ENCODE assay signal across 8 mouse cellular contexts in the genomic region with DNA sequence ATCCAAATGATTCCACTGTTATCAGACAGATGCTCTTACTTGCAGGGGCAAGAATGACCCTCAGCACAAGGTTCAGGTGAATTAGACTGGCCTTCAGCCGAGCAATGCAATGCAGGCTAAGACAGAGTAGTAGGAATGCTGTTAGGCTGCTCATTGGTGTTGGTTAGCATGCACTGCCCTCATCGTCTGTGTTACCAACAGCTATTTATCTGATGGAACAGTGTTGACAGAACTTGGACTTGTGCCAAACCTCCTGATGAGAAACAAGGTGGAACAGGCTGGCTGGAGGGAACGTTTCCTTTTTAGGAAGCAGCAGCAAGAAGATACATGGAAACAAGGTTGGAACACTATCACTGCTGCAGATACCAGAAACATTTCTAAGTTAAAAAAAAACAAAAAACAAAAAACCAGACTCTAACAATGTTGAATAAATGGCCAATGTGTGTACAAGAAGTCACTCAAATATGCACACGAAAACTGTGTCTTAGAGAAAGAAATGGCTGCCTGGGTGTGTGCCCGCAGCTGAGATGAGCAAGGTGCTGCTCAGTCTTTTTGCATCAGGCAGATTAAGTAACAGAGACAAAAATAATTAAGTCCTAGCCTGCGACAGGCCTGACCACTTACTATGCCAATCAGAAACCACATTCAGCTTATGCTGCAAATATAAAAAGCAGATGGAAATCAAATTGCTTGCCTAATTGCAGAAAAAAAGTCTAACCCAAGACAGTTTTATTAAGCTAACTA.
DNase-seq lines count a peak whose midpoint lies in the region; ATAC-seq and TF ChIP-seq lines count a peak whose summit lies in the region.

No protein-coding gene starts in this region.

- H3K4me3 ChIP-seq in liver, adult 2 months (ENCODE audit: insufficient read depth, low read depth, low read length), result no peak overlapping the region
- H3K4me3 ChIP-seq in liver, embryonic 11.5 days (ENCODE audit: low read depth, low read length), result no peak overlapping the region
- no peak overlapping the region for H3K4me3 ChIP-seq in forebrain, embryonic 13.5 days
- no peak overlapping the region for H3K4me3 ChIP-seq in intestine, embryonic 15.5 days (replicated peaks)
- H3K4me3 ChIP-seq in lung, embryonic 16.5 days (ENCODE audit: low read length), result no peak overlapping the region
- H3K4me3 ChIP-seq in stomach, embryonic 16.5 days (replicated peaks; ENCODE audit: low read length), result no peak overlapping the region

- TF ChIP-seq CTCF in liver, adult 2 months (IDR thresholded peaks at IDR 0.05; ENCODE audit: low read depth, low read length), result no peak

- WGBS in liver, adult 2 months, result 64% methylated on average over 6 of the region's 6 CpGs
- WGBS in liver, embryonic 11.5 days, result 71% methylated on average over 6 of the region's 6 CpGs
- WGBS in forebrain, embryonic 13.5 days, result 47% methylated on average over 6 of the region's 6 CpGs
- WGBS in intestine, embryonic 15.5 days, result 47% methylated on average over 6 of the region's 6 CpGs
- WGBS in lung, embryonic 16.5 days, result 47% methylated on average over 6 of the region's 6 CpGs
- WGBS in stomach, embryonic 16.5 days, result 43% methylated on average over 6 of the region's 6 CpGs

- H3K4me2 ChIP-seq in liver, embryonic 11.5 days, result no peak overlapping the region
- H3K4me2 ChIP-seq in forebrain, embryonic 13.5 days, result no peak overlapping the region
- no peak overlapping the region for H3K4me2 ChIP-seq in intestine, embryonic 15.5 days (replicated peaks)
- H3K4me2 ChIP-seq in lung, embryonic 16.5 days (ENCODE audit: low read depth, low read length), result no peak overlapping the region
- no peak overlapping the region for H3K4me2 ChIP-seq in stomach, embryonic 16.5 days (ENCODE audit: low read depth, low read length)

- DNase-seq in liver, adult 2 months (ENCODE audit: extremely low read depth, low read depth, low spot score), result peak; percentile 25
- no peak for DNase-seq in liver, embryonic 11.5 days (ENCODE audit: low spot score)
- DNase-seq in brain, adult 2 months (ENCODE audit: low read depth, low spot score), result peak; percentile 99
- no peak for DNase-seq in thymus, postnatal 4 days

- no peaks in the 10 kb centered on the region for H3K9me3 ChIP-seq in liver, embryonic 11.5 days (ENCODE audit: control insufficient read depth, low read length)
- no peaks in the 10 kb centered on the region for H3K9me3 ChIP-seq in forebrain, embryonic 13.5 days (replicated peaks)
- H3K9me3 ChIP-seq in intestine, embryonic 15.5 days, result no peaks in the 10 kb centered on the region
- no peaks in the 10 kb centered on the region for H3K9me3 ChIP-seq in lung, embryonic 16.5 days (ENCODE audit: control insufficient read depth, low read length)
- no peaks in the 10 kb centered on the region for H3K9me3 ChIP-seq in stomach, embryonic 16.5 days (replicated peaks; ENCODE audit: control insufficient read depth, low read length)

- H3K9ac ChIP-seq in liver, adult 2 months (ENCODE audit: low read depth, low read length), result no peak overlapping the region
- H3K9ac ChIP-seq in liver, embryonic 11.5 days (ENCODE audit: low read depth, low read length), result no peak overlapping the region
- no peak overlapping the region for H3K9ac ChIP-seq in forebrain, embryonic 13.5 days
- H3K9ac ChIP-seq in intestine, embryonic 15.5 days, result no peak overlapping the region
- no peak overlapping the region for H3K9ac ChIP-seq in lung, embryonic 16.5 days (ENCODE audit: low read length)
- H3K9ac ChIP-seq in stomach, embryonic 16.5 days (ENCODE audit: low read length), result no peak overlapping the region

- no peaks in the 10 kb centered on the region for H3K27me3 ChIP-seq in liver, adult 2 months (ENCODE audit: control insufficient read depth, insufficient read depth, low read length)
- no peaks in the 10 kb centered on the region for H3K27me3 ChIP-seq in liver, embryonic 11.5 days (replicated peaks; ENCODE audit: control insufficient read depth, insufficient read depth, low read length)
- H3K27me3 ChIP-seq in forebrain, embryonic 13.5 days, result no peaks in the 10 kb centered on the region
- H3K27me3 ChIP-seq in intestine, embryonic 15.5 days (replicated peaks), result no peaks in the 10 kb centered on the region
- H3K27me3 ChIP-seq in lung, embryonic 16.5 days (ENCODE audit: control insufficient read depth, insufficient read depth, low read depth, low read length), result no peaks in the 10 kb centered on the region
- no peaks in the 10 kb centered on the region for H3K27me3 ChIP-seq in stomach, embryonic 16.5 days (ENCODE audit: control insufficient read depth, insufficient read depth, low read length)

- no peaks in the 10 kb centered on the region for H3K4me1 ChIP-seq in liver, adult 2 months (ENCODE audit: control insufficient read depth, insufficient read depth, low read length)
- no peaks in the 10 kb centered on the region for H3K4me1 ChIP-seq in liver, embryonic 11.5 days (replicated peaks; ENCODE audit: control insufficient read depth, insufficient read depth, low read length)
- H3K4me1 ChIP-seq in forebrain, embryonic 13.5 days, result peaks cover 15% of the 10 kb centered on the region
- no peaks in the 10 kb centered on the region for H3K4me1 ChIP-seq in intestine, embryonic 15.5 days (replicated peaks)
- peaks cover 7% of the 10 kb centered on the region; the same call in 1 of the 2 replicates for H3K4me1 ChIP-seq in lung, embryonic 16.5 days (replicated peaks; ENCODE audit: control insufficient read depth, insufficient read depth, low read length)
- H3K4me1 ChIP-seq in stomach, embryonic 16.5 days (ENCODE audit: control insufficient read depth, insufficient read depth, low read length), result no peaks in the 10 kb centered on the region; the same call in 1 of the 2 replicates

- H3K79me2 ChIP-seq in liver, adult 2 months (ENCODE audit: control insufficient read depth, insufficient read depth, low read length), result no peaks in the 10 kb centered on the region

- no peaks in the 10 kb centered on the region for H3K36me3 ChIP-seq in liver, adult 2 months (ENCODE audit: control insufficient read depth, insufficient read depth, low read length)
- no peaks in the 10 kb centered on the region for H3K36me3 ChIP-seq in liver, embryonic 11.5 days (ENCODE audit: control insufficient read depth, insufficient read depth, low read length)
- H3K36me3 ChIP-seq in forebrain, embryonic 13.5 days (ENCODE audit: poor library complexity, severe bottlenecking), result no peaks in the 10 kb centered on the region
- no peaks in the 10 kb centered on the region for H3K36me3 ChIP-seq in intestine, embryonic 15.5 days
- no peaks in the 10 kb centered on the region for H3K36me3 ChIP-seq in lung, embryonic 16.5 days (ENCODE audit: control insufficient read depth, insufficient read depth, low read length)
- no peaks in the 10 kb centered on the region for H3K36me3 ChIP-seq in stomach, embryonic 16.5 days (ENCODE audit: control insufficient read depth, insufficient read depth, low read length)

- ATAC-seq in liver, embryonic 11.5 days (replicated peaks; ENCODE audit: low FRiP score), result no peak
- peak; percentile 93 for ATAC-seq in forebrain, embryonic 13.5 days
- peak; percentile 82 for ATAC-seq in intestine, embryonic 15.5 days
- ATAC-seq in lung, embryonic 16.5 days (ENCODE audit: low read depth), result peak; percentile 64
- ATAC-seq in stomach, embryonic 16.5 days (ENCODE audit: insufficient read depth, low FRiP score), result peak; percentile 79; the same call in 1 of the 2 replicates

- TF ChIP-seq POLR2A in liver, adult 2 months (IDR thresholded peaks at IDR 0.05; ENCODE audit: extremely low read depth, insufficient read depth, low read length), result no peak

- H3K27ac ChIP-seq in liver, adult 2 months (replicated peaks; ENCODE audit: insufficient read depth, low read depth, low read length), result no peak overlapping the region
- no peak overlapping the region for H3K27ac ChIP-seq in liver, embryonic 11.5 days (ENCODE audit: low read depth, low read length)
- H3K27ac ChIP-seq in forebrain, embryonic 13.5 days, result no peak overlapping the region
- H3K27ac ChIP-seq in intestine, embryonic 15.5 days, result no peak overlapping the region
- H3K27ac ChIP-seq in lung, embryonic 16.5 days (ENCODE audit: low read length), result no peak overlapping the region; the same call in 1 of the 2 replicates
- H3K27ac ChIP-seq in stomach, embryonic 16.5 days (ENCODE audit: low read length), result peak overlapping the region; percentile 43

Comparison
In these comparisons a context has a peak if more than half of its experiments do, and no peak if none do; other contexts are left out.
1. DNase-seq: peak in liver, adult 2 months (single experiment) and brain, adult 2 months (single experiment); none in liver, embryonic 11.5 days (single experiment) and thymus, postnatal 4 days (single experiment).